Comparison of ENCODE assay signal across 8 mouse cellular contexts in genomic region chr2:129198436-129199327, GRCm38 (mm10). TPM values are rescaled to one million over a fixed set of nuclear protein-coding genes. Genes with fewer than 3 reads are reported as not detected.
DNase-seq lines count a peak whose midpoint lies in the region; ATAC-seq and TF ChIP-seq lines count a peak whose summit lies in the region.

Gene Slc20a1, plus strand, starts transcription at chr2:129198764.

- peaks cover 41% of the 10 kb centered on the region for H3K4me1 ChIP-seq in forebrain, embryonic 10.5 days
- H3K4me1 ChIP-seq in heart, embryonic 15.5 days (replicated peaks): peaks cover 16% of the 10 kb centered on the region
- peaks cover 27 to 31% of the 10 kb centered on the region in 2 experiments for H3K4me1 ChIP-seq in liver, embryonic 14.5 days (replicated peaks; ENCODE audit: control insufficient read depth in 2 of 2, insufficient read depth in 2 of 2, low read length in 1 of 2)
- H3K4me1 ChIP-seq in neural tube, embryonic 11.5 days (ENCODE audit: control insufficient read depth, insufficient read depth, low read length): peaks cover 5% of the 10 kb centered on the region; the same call in 1 of the 2 replicates
- H3K4me1 ChIP-seq in stomach, postnatal 0 days (replicated peaks; ENCODE audit: control insufficient read depth, insufficient read depth): no peaks in the 10 kb centered on the region; the same call in 1 of the 2 replicates

- H3K4me2 ChIP-seq in heart, embryonic 15.5 days: peak within 1 kb of the TSS; percentile 75
- H3K4me2 ChIP-seq in liver, embryonic 14.5 days (ENCODE audit: low read depth): peak within 1 kb of the TSS; percentile 95
- peak within 1 kb of the TSS; percentile 86 for H3K4me2 ChIP-seq in neural tube, embryonic 11.5 days (ENCODE audit: low read depth)
- H3K4me2 ChIP-seq in stomach, postnatal 0 days (replicated peaks; ENCODE audit: low read depth): peak within 1 kb of the TSS; percentile 96

- no peaks in the 10 kb centered on the region for H3K9me3 ChIP-seq in forebrain, embryonic 10.5 days
- H3K9me3 ChIP-seq in heart, embryonic 15.5 days (replicated peaks): no peaks in the 10 kb centered on the region
- no peaks in the 10 kb centered on the region for H3K9me3 ChIP-seq in liver, embryonic 14.5 days (ENCODE audit: control insufficient read depth, low read length)
- no peaks in the 10 kb centered on the region for H3K9me3 ChIP-seq in neural tube, embryonic 11.5 days (ENCODE audit: control insufficient read depth, low read length)
- H3K9me3 ChIP-seq in stomach, postnatal 0 days (ENCODE audit: control insufficient read depth, low read length): no peaks in the 10 kb centered on the region

- TF ChIP-seq EP300 in liver, embryonic 14.5 days (IDR thresholded peaks at IDR 0.05; ENCODE audit: low read depth): no peak
- TF ChIP-seq EP300 in stomach, postnatal 0 days (optimal IDR thresholded peaks at IDR 0.05): no peak

- no peak for TF ChIP-seq CTCF in liver, embryonic 14.5 days (IDR thresholded peaks at IDR 0.05; ENCODE audit: low read depth)
- peak; percentile 23; the same call in 1 of the 2 replicates for TF ChIP-seq CTCF in stomach, postnatal 0 days (IDR thresholded peaks at IDR 0.05; ENCODE audit: low read depth)

- H3K27me3 ChIP-seq in forebrain, embryonic 10.5 days (ENCODE audit: poor library complexity, severe bottlenecking): no peaks in the 10 kb centered on the region
- H3K27me3 ChIP-seq in heart, embryonic 15.5 days: no peaks in the 10 kb centered on the region
- no peaks in the 10 kb centered on the region for H3K27me3 ChIP-seq in liver, embryonic 14.5 days (ENCODE audit: control insufficient read depth, insufficient read depth, low read length)
- no peaks in the 10 kb centered on the region for H3K27me3 ChIP-seq in neural tube, embryonic 11.5 days (ENCODE audit: control insufficient read depth, insufficient read depth, low read length)
- H3K27me3 ChIP-seq in stomach, postnatal 0 days (ENCODE audit: control insufficient read depth, insufficient read depth, low read length): no peaks in the 10 kb centered on the region

- under 1% methylated on average over 96 of the region's 96 CpGs for WGBS in forebrain, embryonic 10.5 days
- 0% methylated on average over 84 of the region's 96 CpGs for whole genome bisulfite sequencing in heart, embryonic 15.5 days
- under 1% methylated on average over 96 of the region's 96 CpGs for WGBS in liver, embryonic 14.5 days (ENCODE audit: insufficient replicate concordance)
- under 1% methylated on average over 83 of the region's 96 CpGs for WGBS in neural tube, embryonic 11.5 days
- WGBS in stomach, postnatal 0 days: under 1% methylated on average over 66 of the region's 96 CpGs

- peak; percentile 97 for DNase-seq in c-Kit-negative CD71-positive TER-119-positive erythroid progenitor cells, embryonic 14.5 days (ENCODE audit: low read depth, low spot score)
- DNase-seq in forebrain, embryonic 10.5 days (ENCODE audit: extremely low spot score, low spot score): peak; percentile 98
- peak; percentile 99 to 100 for DNase-seq in kidney, postnatal 25 days
- peak; percentile 97 to 98 (median 97) for DNase-seq in liver, embryonic 14.5 days (ENCODE audit: low read depth in 3 of 3, low spot score in 3 of 3)
- peak; percentile 99 for DNase-seq in neural tube, embryonic 11.5 days (ENCODE audit: low spot score)
- DNase-seq in stomach, postnatal 0 days (ENCODE audit: low spot score): peak; percentile 99

- peak within 1 kb of the TSS; percentile 93 for H3K9ac ChIP-seq in heart, embryonic 15.5 days
- peak within 1 kb of the TSS; percentile 93 for H3K9ac ChIP-seq in liver, embryonic 14.5 days (replicated peaks)
- peak within 1 kb of the TSS; percentile 95 for H3K9ac ChIP-seq in neural tube, embryonic 11.5 days (ENCODE audit: low read length)
- H3K9ac ChIP-seq in stomach, postnatal 0 days (ENCODE audit: low read length): peak within 1 kb of the TSS; percentile 88

- peak within 1 kb of the TSS; percentile 69 for H3K4me3 ChIP-seq in forebrain, embryonic 10.5 days
- peak within 1 kb of the TSS; percentile 87 for H3K4me3 ChIP-seq in heart, embryonic 15.5 days
- H3K4me3 ChIP-seq in liver, embryonic 14.5 days (ENCODE audit: insufficient read depth in 1 of 2, low read depth in 2 of 2, low read length in 2 of 2): peak within 1 kb of the TSS; percentile 80 to 83
- H3K4me3 ChIP-seq in neural tube, embryonic 11.5 days (ENCODE audit: low read depth, low read length): peak within 1 kb of the TSS; percentile 92
- peak within 1 kb of the TSS; percentile 93 for H3K4me3 ChIP-seq in stomach, postnatal 0 days (ENCODE audit: low read depth, low read length)

- peak; percentile 88 for ATAC-seq in CD4-positive, CD25-positive, alpha-beta regulatory T cell, adult 4 months
- ATAC-seq in heart, embryonic 15.5 days (replicated peaks; ENCODE audit: insufficient number of reproducible peaks, insufficient read depth, low FRiP score, low read depth): peak; percentile 99
- ATAC-seq in liver, embryonic 14.5 days (ENCODE audit: insufficient read depth): peak; percentile 98
- ATAC-seq in neural tube, embryonic 11.5 days (ENCODE audit: insufficient read depth, low FRiP score, low TSS enrichment): peak; percentile 100
- ATAC-seq in stomach, postnatal 0 days (ENCODE audit: low FRiP score, low TSS enrichment): peak; percentile 100

- H3K36me3 ChIP-seq in forebrain, embryonic 10.5 days (replicated peaks): peaks cover 40% of the 10 kb centered on the region
- H3K36me3 ChIP-seq in heart, embryonic 15.5 days: peaks cover 9% of the 10 kb centered on the region; the same call in 1 of the 2 replicates
- H3K36me3 ChIP-seq in liver, embryonic 14.5 days (replicated peaks; ENCODE audit: control insufficient read depth, insufficient read depth, low read depth): peaks cover 44% of the 10 kb centered on the region
- peaks cover 2% of the 10 kb centered on the region; the same call in 1 of the 2 replicates for H3K36me3 ChIP-seq in neural tube, embryonic 11.5 days (ENCODE audit: control insufficient read depth, insufficient read depth, low read length)
- H3K36me3 ChIP-seq in stomach, postnatal 0 days (ENCODE audit: control insufficient read depth, insufficient read depth, low read length): no peaks in the 10 kb centered on the region; the same call in 1 of the 2 replicates

- H3K27ac ChIP-seq in forebrain, embryonic 10.5 days: peak within 1 kb of the TSS; percentile 96
- peak within 1 kb of the TSS; percentile 89 for H3K27ac ChIP-seq in heart, embryonic 15.5 days
- peak within 1 kb of the TSS; percentile 73 for H3K27ac ChIP-seq in liver, embryonic 14.5 days
- peak within 1 kb of the TSS; percentile 83 for H3K27ac ChIP-seq in neural tube, embryonic 11.5 days (ENCODE audit: low read depth, low read length)
- H3K27ac ChIP-seq in stomach, postnatal 0 days (replicated peaks): peak within 1 kb of the TSS; percentile 90

RNA-seq across cellular contexts. Expression of gene Slc20a1, which starts in this region (rescaled TPM):
- 100 to 1,000 TPM in 1 of 2 experiments, 10 to 100 TPM in 1; 94.7 to 130 TPM for polyA plus RNA-seq in CD4-positive, CD25-positive, alpha-beta regulatory T cell, adult 4 months (2017; shearing (Covaris generic))
- polyA plus RNA-seq in forebrain, embryonic 10.5 days (2016; fragmentation: Nextera tagmentation; extraction: Ambion mirVana): 57.2 and 57.9 TPM in 2 replicates
- polyA plus RNA-seq in heart, embryonic 15.5 days (2015; fragmentation: Nextera tagmentation; extraction: Ambion mirVana): 16.3 and 17.9 TPM in 2 replicates
- polyA plus RNA-seq in liver, embryonic 14.5 days (2012; rRNA removed): 37.7 and 50.7 TPM in 2 replicates
- polyA plus RNA-seq in liver, embryonic 14.5 days (2014; fragmentation: Nextera tagmentation; extraction: Ambion mirVana): 42.7 and 49.2 TPM in 2 replicates
- 50.8 and 56.5 TPM in 2 replicates for polyA plus RNA-seq in neural tube, embryonic 11.5 days (2014; fragmentation: Nextera tagmentation; extraction: Ambion mirVana)
- 8.9 TPM in 2 replicates for polyA plus RNA-seq in stomach, postnatal 0 days (2015; fragmentation: Nextera tagmentation; extraction: Ambion mirVana)

Comparison
In these comparisons a context has a peak if more than half of its experiments do, and no peak if none do; other contexts are left out.
1. Peak in every context shown above with its lines: DNase-seq, ATAC-seq, H3K4me3 ChIP-seq and H3K27ac ChIP-seq.